Mouse (Mus musculus): Measurements from ENCODE around the gene R3hdml.
"Not testable (repeated sequence)": the region's sequence is repeated elsewhere in the genome, so short reads cannot be mapped to it uniquely, and the experiment has no call there.

DNA sequence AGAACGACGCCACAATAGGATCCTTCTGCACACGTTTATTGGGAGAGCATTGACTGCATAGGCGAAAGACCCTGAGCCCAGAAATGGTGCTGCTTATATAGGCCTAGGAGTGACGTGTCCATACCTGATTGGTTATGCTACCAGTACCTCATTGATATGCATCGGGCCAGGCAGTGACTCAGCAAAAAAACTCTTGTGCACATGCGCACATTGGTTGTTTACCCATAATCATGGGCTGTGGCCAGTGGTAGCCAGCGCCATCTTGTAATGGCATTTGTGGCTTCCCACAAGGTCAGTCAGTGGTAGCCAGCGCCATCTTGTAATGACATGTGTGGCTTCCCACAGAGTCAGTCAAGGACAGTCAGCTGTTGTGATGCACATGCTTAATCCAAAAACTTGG, 30.8 kb upstream of the R3hdml start:
- TF ChIP-seq CTCF (IDR thresholded peaks at IDR 0.05; ENCODE audit: borderline replicate concordance, insufficient read depth, low read length); POLR2A (IDR thresholded peaks at IDR 0.05; ENCODE audit: low read depth, low read length): not testable (repeated sequence)
